Comparison of ENCODE assay signal across 10 mouse cellular contexts in genomic region chr5:86410815-86411214, GRCm38 (mm10). TPM values are rescaled to one million over a fixed set of nuclear protein-coding genes. Genes with fewer than 3 reads are reported as not detected.
DNase-seq lines count a peak whose midpoint lies in the region; ATAC-seq and TF ChIP-seq lines count a peak whose summit lies in the region.
"Had no signal": no experiment of that assay in that cellular context is flagged by ENCODE, and none has a peak within 500 bp of the region (broad histone marks: within the 10 kb centered on the region; RNA-seq: fewer than 3 reads in every experiment).

No protein-coding gene starts in this region.

- H3K4me1 ChIP-seq in liver, postnatal 0 days (ENCODE audit: insufficient read depth) = no peaks in the 10 kb centered on the region
- no peaks in the 10 kb centered on the region for H3K4me1 ChIP-seq in liver, embryonic 12.5 days
- H3K4me1 ChIP-seq: liver, embryonic 15.5 days had no signal

- TF ChIP-seq CTCF in liver, postnatal 0 days (IDR thresholded peaks at IDR 0.05; ENCODE audit: low read depth) = peak; percentile 55

- no peak for TF ChIP-seq EP300 in liver, postnatal 0 days (IDR thresholded peaks at IDR 0.05; ENCODE audit: low read depth)

- no peak overlapping the region for H3K9ac ChIP-seq in liver, postnatal 0 days (replicated peaks)
- H3K9ac ChIP-seq in liver, embryonic 12.5 days = no peak overlapping the region
- H3K9ac ChIP-seq: liver, embryonic 15.5 days had no signal

- H3K27ac ChIP-seq in liver, postnatal 0 days (ENCODE audit: low read depth) = no peak overlapping the region
- H3K27ac ChIP-seq in liver, embryonic 12.5 days = no peak overlapping the region
- H3K27ac ChIP-seq: liver, embryonic 15.5 days had no signal

- no peak overlapping the region for H3K4me2 ChIP-seq in liver, postnatal 0 days (ENCODE audit: low read depth, low read length)
- H3K4me2 ChIP-seq in liver, embryonic 12.5 days = no peak overlapping the region
- H3K4me2 ChIP-seq: liver, embryonic 15.5 days had no signal

- no peaks in the 10 kb centered on the region for H3K27me3 ChIP-seq in liver, postnatal 0 days (ENCODE audit: insufficient read depth, low read length)
- H3K27me3 ChIP-seq in liver, embryonic 12.5 days (replicated peaks) = no peaks in the 10 kb centered on the region
- H3K27me3 ChIP-seq: liver, embryonic 15.5 days had no signal

- no peak for DNase-seq in frontal cortex, postnatal 14 days (ENCODE audit: low spot score in 2 of 2)
- no peak for DNase-seq in liver, postnatal 0 days
- peak; percentile 31 for DNase-seq in Muller cell, postnatal 12 days (ENCODE audit: inconsistent ontology term)
- peak; percentile 21 for DNase-seq in induced T-regulatory cell, adult 2 months (ENCODE audit: low read depth)
- DNase-seq in T-cell, adult 2 months (ENCODE audit: low spot score) = no peak
- DNase-seq in right cerebral cortex, postnatal 36 days (ENCODE audit: low spot score in 2 of 2) = no peak

- no peaks in the 10 kb centered on the region for H3K9me3 ChIP-seq in liver, postnatal 0 days (ENCODE audit: low read length)
- no peaks in the 10 kb centered on the region for H3K9me3 ChIP-seq in liver, embryonic 12.5 days (replicated peaks)
- H3K9me3 ChIP-seq: liver, embryonic 15.5 days had no signal

- WGBS in liver, postnatal 0 days (ENCODE audit: insufficient replicate concordance) = 24% methylated on average over 3 of the region's 3 CpGs
- WGBS in liver, embryonic 12.5 days (ENCODE audit: insufficient replicate concordance) = 20% methylated on average over 3 of the region's 3 CpGs

- ATAC-seq in frontal cortex, adult (ENCODE audit: low TSS enrichment) = peak; percentile 62; the same call in 1 of the 2 replicates
- no peak for ATAC-seq in liver, postnatal 0 days
- no peak for ATAC-seq in liver, embryonic 12.5 days

- no peaks in the 10 kb centered on the region for H3K36me3 ChIP-seq in liver, postnatal 0 days (replicated peaks; ENCODE audit: insufficient read depth, low read length)
- no peaks in the 10 kb centered on the region for H3K36me3 ChIP-seq in liver, embryonic 12.5 days
- H3K36me3 ChIP-seq: liver, embryonic 15.5 days had no signal

- no peak overlapping the region for H3K4me3 ChIP-seq in liver, postnatal 0 days (ENCODE audit: low read depth, low read length)
- no peak overlapping the region for H3K4me3 ChIP-seq in liver, embryonic 12.5 days
- H3K4me3 ChIP-seq: liver, embryonic 15.5 days had no signal

RNA-seq across cellular contexts. Expression of gene Tmprss11d, which starts 37.6 kb away (rescaled TPM):
- polyA plus RNA-seq in liver, postnatal 0 days (2015; fragmentation: Nextera tagmentation; extraction: Ambion mirVana) = not detected in 2 replicates
- not detected in 2 replicates for polyA plus RNA-seq in liver, embryonic 12.5 days (2016; fragmentation: Nextera tagmentation; extraction: Ambion mirVana)
- polyA plus RNA-seq: heart, embryonic 14.5 days; liver, embryonic 15.5 days had no signal

RNA-seq across cellular contexts. Expression of gene Tmprss11a, which starts 58.0 kb away (rescaled TPM):
- not detected in 2 replicates for polyA plus RNA-seq in liver, postnatal 0 days (2015; fragmentation: Nextera tagmentation; extraction: Ambion mirVana)
- polyA plus RNA-seq in liver, embryonic 12.5 days (2016; fragmentation: Nextera tagmentation; extraction: Ambion mirVana) = not detected in 2 replicates
- polyA plus RNA-seq: heart, embryonic 14.5 days; liver, embryonic 15.5 days had no signal

Comparison
In these comparisons a context has a peak if more than half of its experiments do, and no peak if none do; other contexts are left out.
1. DNase-seq: peak in Muller cell, postnatal 12 days (single experiment) and induced T-regulatory cell, adult 2 months (single experiment); none in frontal cortex, postnatal 14 days (0 of 2), liver, postnatal 0 days (single experiment), T-cell, adult 2 months (single experiment) and right cerebral cortex, postnatal 36 days (0 of 2).